Mouse (Mus musculus) right cerebral cortex, postnatal 10 days (tissue): ENCODE measurements around the gene Sulf2.

Source experiments
- DNase-seq, 2 experiments: peaks; one replicate each; pipeline ENCODE4 v3.0.0; 2021; ENCODE audit warnings: low spot score in 2 of 2

The Sulf2 gene

DNA sequence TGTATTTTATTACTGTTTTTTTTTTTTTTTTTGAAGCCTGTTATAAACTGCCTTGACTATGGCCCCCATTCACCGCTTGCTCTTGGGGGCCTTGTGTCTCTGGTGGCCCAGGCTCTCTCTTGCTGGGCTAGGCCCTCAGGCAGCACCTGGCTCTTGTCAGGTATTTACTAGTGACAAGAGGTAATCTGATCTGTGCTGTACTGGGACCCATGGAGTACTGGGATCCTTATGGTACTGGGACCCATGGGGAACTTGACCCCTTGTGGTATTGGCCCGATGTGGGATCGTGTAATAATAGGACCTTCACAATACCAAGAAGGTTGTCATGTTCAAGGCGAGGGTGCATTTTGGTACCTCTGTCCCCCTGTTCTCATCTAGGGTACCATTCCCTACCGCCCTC lies 4.9 kb downstream of the Sulf2 start:
- no peak for DNase-seq

DNA sequence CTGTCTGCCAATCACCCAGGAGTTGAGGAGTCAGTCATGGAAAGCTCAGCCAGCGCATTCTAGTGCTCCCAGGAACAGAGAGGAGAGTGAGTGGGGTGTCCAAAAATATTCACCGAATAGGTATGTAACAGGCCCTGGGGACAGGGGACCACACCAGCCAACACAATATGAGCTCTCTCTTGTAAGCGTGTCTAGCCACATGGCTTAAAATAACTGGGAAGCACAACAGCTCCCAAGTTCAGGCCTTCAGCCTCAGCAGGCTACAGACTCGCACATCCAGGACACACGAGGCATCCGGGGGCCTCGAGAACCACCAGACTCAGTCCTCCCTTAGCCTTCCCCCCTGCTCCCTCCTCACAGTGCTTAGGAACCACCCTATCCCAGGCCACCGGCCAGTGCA lies 6.0 kb downstream of the Sulf2 start:
- no peak for DNase-seq

DNA sequence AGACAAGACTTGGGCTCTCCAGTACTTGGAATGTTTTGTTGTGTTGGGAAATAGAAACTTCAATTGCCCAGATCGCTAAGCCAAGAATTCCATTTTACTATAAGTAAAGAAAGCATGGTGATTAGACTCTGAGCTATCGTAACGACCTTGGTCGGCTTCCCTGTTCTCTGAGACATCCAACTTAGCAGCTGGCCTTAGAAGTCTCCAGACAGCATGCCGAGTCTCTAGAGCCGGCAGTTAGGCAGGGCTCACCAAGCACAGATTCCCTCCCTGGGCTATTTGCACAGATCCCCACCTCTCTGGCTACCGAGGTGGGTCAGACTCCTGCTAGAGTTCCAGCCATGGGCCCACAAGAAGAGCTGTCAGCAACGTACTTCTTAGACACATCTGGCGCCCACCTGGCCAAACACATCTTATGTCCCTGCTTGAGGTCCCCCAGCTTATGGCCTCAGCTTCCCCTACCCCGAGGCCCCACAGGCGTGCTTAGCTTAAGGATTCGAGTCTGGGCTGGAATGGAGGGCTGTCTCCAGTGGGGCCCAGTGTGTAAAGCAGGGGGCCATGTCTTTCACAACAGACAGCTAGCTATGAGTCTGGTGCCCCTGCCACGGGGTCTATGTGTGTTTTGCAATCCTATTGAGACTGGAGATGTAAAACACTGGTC lies 6.7 kb downstream of the Sulf2 start:
- DNase-seq: no peak

DNA sequence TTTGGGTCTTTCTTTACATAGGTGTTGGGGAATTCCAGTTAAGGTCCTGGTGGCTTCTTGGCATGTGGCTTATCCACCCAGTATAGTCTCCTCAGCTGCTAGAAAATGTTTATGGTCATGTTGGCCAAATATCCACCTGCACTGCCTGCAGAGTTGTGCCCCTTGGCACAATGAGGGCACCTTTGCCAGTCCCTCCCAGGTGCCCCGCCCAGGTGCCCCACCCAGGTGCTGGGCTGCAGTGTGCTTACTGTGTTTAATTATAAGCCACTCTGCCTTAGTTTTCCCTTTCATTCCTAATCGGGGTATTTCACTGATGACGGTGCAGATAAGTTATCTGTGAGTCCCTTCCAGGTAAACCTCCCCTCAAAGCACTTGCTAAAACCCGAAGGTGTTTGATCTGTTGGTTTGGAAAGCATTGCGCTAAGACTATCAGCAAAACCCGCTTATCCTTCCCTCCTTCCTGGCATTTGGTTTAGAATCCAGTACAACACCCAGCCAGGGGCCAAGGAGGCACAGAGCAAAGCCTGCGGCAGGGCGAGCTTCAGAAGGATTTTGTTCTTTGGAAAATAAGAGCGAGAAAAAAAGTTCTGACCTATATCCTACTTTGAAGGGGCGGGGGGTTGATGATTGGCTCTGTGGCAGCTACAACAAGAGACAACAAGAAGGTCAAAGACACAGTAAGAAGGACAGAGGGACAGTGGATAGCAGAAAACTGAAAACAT lies 7.4 kb downstream of the Sulf2 start:
- DNase-seq: no peak

GRCm38 (mm10) chr2:166146446-166146845 lies 9.0 kb downstream of the Sulf2 start:
- no peak for DNase-seq

DNA sequence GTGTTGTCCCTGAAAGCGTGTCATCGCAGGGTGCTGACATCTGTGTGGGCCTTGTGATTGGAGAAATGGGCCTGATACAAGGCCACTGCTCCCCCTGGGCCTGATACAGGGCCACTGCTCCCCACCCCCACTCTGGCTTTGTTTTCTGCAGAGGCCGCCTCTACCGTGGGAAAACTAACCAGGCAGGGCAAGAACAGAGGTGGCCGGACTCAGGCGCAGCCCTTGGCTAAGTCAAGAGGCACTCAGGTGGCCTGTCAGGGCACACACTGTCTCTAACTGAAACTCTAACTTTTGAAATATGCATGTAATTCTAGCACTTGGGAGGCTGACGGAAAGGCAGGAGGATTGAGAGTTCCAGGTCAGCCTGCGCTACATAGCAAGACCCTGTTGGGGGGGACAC lies 10.4 kb downstream of the Sulf2 start:
- DNase-seq: no peak

- DNase-seq: peak in 1 of 2 experiments; percentile 43
Measured at GRCm38 (mm10) chr2:166143871-166144270, 11.6 kb downstream of the Sulf2 start.

- DNase-seq: peak; percentile 68
Measured at GRCm38 (mm10) chr2:166142561-166143112, 12.8 kb downstream of the Sulf2 start.

DNA sequence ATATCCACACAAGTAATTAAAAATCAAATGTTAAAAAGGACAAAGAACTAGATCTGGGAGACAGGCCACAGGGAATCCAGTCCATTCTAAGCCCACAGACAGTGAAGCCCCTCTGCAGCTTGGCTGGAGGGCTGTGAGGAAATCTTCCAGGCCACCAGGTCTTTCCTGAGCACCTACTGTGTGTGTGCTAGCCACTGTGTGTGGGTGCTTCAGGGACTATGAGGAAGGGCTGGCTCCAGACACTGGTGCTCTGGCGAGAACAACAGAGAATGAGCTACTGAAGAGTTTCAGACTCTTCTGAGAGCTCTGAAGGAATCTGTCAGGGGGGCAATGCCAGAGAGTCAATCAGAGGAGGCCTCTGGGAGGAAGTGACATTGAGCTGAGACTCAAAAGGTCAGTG lies 13.6 kb downstream of the Sulf2 start:
- no peak for DNase-seq

GRCm38 (mm10) chr2:166141039-166141438 lies 14.4 kb downstream of the Sulf2 start:
- no peak for DNase-seq

DNA sequence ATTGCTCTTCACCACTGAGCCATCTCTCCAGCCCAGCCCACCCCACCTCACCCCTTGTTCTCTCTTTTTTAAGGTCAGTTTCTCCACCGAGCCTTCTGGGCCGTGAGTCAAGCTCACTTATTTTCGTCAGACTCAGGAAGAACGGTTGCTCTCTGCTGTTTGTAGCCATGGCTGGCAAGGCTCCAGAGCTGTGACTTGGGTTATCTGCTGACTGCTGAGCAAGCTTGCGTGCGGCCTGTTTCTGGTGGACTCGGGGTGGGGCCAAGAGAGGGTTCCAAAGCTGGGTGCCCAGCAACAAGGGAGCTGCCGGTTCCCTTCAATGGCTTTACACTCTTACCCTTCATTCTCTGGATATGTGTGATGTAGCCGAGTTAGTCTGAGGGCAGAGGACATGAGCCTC lies 15.0 kb downstream of the Sulf2 start:
- DNase-seq: peak; percentile 81

GRCm38 (mm10) chr2:166138308-166138707 lies 17.2 kb downstream of the Sulf2 start:
- DNase-seq: no peak

DNA sequence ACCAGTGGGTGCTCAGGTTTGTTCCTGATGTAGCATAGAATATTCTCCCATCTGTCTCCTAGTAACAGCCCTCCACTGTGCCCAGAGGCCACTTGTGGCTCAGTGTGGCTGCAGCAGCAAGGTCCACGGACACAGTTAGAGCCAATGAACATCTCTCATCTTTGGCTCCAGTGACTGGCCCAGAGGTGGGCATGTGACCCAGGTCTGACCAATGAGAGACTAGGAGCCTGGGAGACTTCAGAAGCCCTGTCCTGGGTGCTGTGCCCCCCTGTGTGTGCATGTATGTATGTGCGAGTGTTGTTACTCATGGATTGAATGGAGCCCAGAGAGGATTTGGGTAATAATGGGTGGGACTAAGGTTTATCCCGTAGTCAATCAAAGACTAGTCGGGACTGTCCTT lies 18.0 kb downstream of the Sulf2 start:
- no peak for DNase-seq

DNA sequence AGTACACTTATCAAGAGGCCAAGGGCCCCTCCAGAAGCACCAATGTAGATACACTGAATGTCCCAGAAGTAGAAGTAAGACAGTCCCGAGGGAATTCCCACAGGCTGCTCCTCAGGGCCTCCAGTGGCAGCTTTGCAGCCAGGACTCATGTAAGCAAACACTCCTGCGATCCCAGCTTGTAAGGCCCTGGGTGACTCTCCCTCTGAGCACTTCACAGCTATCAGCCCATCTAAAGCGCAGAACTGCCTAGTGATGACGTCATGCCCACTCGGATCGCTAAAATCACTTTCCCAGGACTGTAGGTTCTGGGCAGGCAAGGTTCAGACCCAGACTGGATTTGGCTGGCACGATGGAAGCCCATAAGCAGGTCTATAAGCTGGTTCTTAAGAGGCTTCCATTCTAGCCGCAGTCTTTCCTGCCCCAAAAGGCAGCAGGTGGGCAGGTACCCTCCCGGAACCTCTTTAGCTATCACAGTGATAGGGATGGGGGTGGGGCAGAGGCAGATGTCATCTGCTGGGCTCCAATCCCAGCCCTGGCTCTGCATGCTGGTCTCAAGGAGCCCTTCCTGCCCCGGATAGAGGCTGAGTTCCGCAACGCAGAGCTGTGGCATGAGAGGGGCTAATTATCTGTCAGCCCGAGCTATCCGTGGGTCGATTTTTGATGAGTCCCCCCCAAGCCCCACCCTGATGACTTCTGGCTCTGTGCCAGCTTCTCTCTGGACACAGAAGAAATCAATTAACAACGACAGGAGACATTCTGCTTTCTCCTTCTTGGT lies 19.6 kb downstream of the Sulf2 start:
- DNase-seq: peak; percentile 55 to 59

DNA sequence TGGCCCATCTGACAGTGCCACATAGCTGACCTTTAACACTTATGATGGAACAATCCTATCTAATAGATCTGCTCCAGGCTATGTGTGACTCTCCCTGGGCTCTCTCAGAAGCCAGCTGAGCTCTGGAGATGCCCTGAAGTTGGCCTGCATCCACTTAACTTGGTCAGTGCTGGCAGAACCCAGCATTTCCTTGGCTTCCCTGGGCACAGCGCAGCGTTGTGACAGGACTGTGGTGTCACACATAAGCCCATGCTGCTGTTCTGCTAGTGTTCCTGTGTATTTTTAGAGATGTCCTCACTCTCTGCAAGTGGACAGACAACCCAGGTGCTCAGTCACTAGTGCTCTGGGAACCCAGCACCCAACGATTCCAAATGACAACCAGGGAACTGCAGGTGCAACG lies 26.7 kb downstream of the Sulf2 start:
- no peak for DNase-seq

- DNase-seq: no peak
Measured at GRCm38 (mm10) chr2:166128032-166128431, 27.4 kb downstream of the Sulf2 start.

- no peak for DNase-seq
Measured at GRCm38 (mm10) chr2:166126343-166126742, 29.1 kb downstream of the Sulf2 start.

GRCm38 (mm10) chr2:166125492-166126252 lies 29.8 kb downstream of the Sulf2 start:
- no peak for DNase-seq

GRCm38 (mm10) chr2:166125033-166125432 lies 30.4 kb downstream of the Sulf2 start:
- no peak for DNase-seq

DNA sequence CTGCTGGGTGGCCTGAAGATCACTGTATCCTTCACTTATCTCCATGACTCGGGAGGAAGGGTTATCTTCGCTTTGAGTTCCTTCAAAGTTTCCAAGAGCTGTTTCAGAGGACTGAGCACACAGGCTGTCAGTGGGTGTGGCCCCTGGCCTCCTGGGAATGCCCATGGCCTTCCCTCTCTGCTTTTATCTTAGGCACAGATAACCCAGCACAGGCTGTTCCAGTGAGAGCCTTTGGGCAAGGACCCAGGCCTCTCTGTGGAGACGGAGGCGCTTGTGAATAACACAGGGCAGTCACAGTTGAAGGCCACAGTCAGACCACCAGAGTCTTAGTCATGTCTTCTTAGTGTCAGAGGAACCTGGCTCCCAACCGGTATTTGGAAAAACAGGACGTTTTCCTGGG lies 32.7 kb downstream of the Sulf2 start:
- no peak for DNase-seq

DNA sequence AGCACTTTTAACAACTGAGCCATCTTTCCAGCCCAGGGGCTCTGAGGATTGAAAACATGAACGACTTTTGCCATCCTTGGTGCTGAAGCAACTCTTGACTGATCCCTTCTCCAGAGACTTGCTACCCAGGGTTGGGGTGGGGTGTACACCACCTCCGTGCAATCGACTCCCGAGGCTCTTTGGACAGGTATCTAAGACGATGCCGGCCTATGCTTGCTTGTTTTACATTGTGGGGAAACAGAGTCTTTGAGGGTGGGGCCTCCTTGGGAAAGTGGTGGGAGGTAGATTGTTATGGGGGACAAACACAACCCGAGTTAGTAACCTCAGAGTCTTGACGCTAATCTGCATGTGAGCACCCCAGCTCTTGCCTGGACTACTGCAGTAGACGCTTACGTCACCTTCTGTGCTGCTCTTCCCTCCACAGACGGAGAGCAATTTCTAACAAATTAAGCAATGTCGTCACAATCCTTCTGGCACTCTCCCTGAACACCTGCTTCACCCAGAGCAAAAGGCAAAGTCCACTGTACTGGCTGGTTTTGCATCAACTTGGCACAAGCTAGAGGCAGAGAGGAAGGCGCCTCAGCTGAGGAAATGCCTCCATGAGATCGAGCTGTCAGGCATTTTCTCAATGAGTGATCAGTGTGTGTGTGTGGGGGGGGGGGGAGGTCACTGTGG lies 33.6 kb downstream of the Sulf2 start:
- no peak for DNase-seq
